In genomic region chr12:85174016-85174415, GRCm38 (mm10) we compare ENCODE assay signal across 13 mouse cellular contexts. TPM values are rescaled to one million over a fixed set of nuclear protein-coding genes. Genes with fewer than 3 reads are reported as not detected.
A peak's percentile ranks its signal among the peaks of the same experiment; 100 is the strongest.
DNase-seq lines count a peak whose midpoint lies in the region; ATAC-seq and TF ChIP-seq lines count a peak whose summit lies in the region.
"Had no signal": no experiment of that assay in that cellular context is flagged by ENCODE, and none has a peak within 500 bp of the region (broad histone marks: within the 10 kb centered on the region; RNA-seq: fewer than 3 reads in every experiment).

No protein-coding gene starts in this region.

- TF ChIP-seq POLR2A in lung, adult 2 months (IDR thresholded peaks at IDR 0.05; ENCODE audit: borderline replicate concordance, extremely low read depth, low read depth, low read length): no peak

- ATAC-seq in embryonic facial prominence, embryonic 14.5 days (ENCODE audit: low read depth): no peak
- no peak for ATAC-seq in limb, embryonic 13.5 days (ENCODE audit: low FRiP score, low read depth)

- 0 out of 2 replicates have a peak, but pooled peaks cover 17% of the 10 kb centered on the region for H3K36me3 ChIP-seq in heart, embryonic 10.5 days
- H3K36me3 ChIP-seq in embryonic facial prominence, embryonic 14.5 days (ENCODE audit: control insufficient read depth, insufficient read depth, low read length): no peaks in the 10 kb centered on the region
- H3K36me3 ChIP-seq in limb, embryonic 13.5 days: peaks cover 10% of the 10 kb centered on the region; the same call in 1 of the 2 replicates
- H3K36me3 ChIP-seq: heart, embryonic 15.5 days had no signal

- H3K4me1 ChIP-seq in heart, embryonic 10.5 days: peaks cover 79% of the 10 kb centered on the region
- peaks cover 6% of the 10 kb centered on the region; the same call in 1 of the 2 replicates for H3K4me1 ChIP-seq in lung, adult 2 months (ENCODE audit: control insufficient read depth, insufficient read depth, low read length)
- peaks cover 36% of the 10 kb centered on the region for H3K4me1 ChIP-seq in embryonic facial prominence, embryonic 14.5 days (ENCODE audit: control insufficient read depth, insufficient read depth, low read length)
- peaks cover 52% of the 10 kb centered on the region for H3K4me1 ChIP-seq in limb, embryonic 13.5 days

- H3K4me3 ChIP-seq in heart, embryonic 10.5 days: no peak overlapping the region
- no peak overlapping the region for H3K4me3 ChIP-seq in lung, adult 2 months (replicated peaks; ENCODE audit: extremely low read depth, low read depth, low read length)
- no peak overlapping the region for H3K4me3 ChIP-seq in embryonic facial prominence, embryonic 14.5 days (ENCODE audit: low read depth, low read length)
- peak overlapping the region; percentile 8; the same call in 1 of the 2 replicates for H3K4me3 ChIP-seq in limb, embryonic 13.5 days
- H3K4me3 ChIP-seq: erythroblast, embryonic 14.5 days; megakaryocyte, embryonic 14.5 days had no signal

- H3K27me3 ChIP-seq in heart, embryonic 10.5 days (ENCODE audit: insufficient read depth, poor library complexity, severe bottlenecking): peaks cover 36% of the 10 kb centered on the region
- H3K27me3 ChIP-seq in embryonic facial prominence, embryonic 14.5 days (replicated peaks; ENCODE audit: control insufficient read depth, insufficient read depth, low read length): no peaks in the 10 kb centered on the region
- peaks cover 13% of the 10 kb centered on the region; the same call in 1 of the 2 replicates for H3K27me3 ChIP-seq in limb, embryonic 13.5 days

- whole genome bisulfite sequencing in heart, embryonic 10.5 days: 69% methylated on average over 7 of the region's 7 CpGs
- 74% methylated on average over 7 of the region's 7 CpGs for WGBS in lung, adult 2 months
- 71% methylated on average over 7 of the region's 7 CpGs for WGBS in embryonic facial prominence, embryonic 14.5 days
- 63% methylated on average over 7 of the region's 7 CpGs for WGBS in limb, embryonic 13.5 days

- H3K9ac ChIP-seq in embryonic facial prominence, embryonic 14.5 days (ENCODE audit: low read depth, low read length): no peak overlapping the region
- peak overlapping the region; percentile 25; the same call in 1 of the 2 replicates for H3K9ac ChIP-seq in limb, embryonic 13.5 days
- H3K9ac ChIP-seq: heart, embryonic 15.5 days had no signal

- DNase-seq in heart, embryonic 10.5 days (ENCODE audit: low spot score): no peak
- DNase-seq in heart, adult 9 months (ENCODE audit: low spot score in 2 of 2): no peak
- peak; percentile 46 for DNase-seq in lung, postnatal 10 days
- no peak for DNase-seq in lung, adult 2 months
- DNase-seq in embryonic facial prominence, embryonic 14.5 days (ENCODE audit: low spot score): no peak
- DNase-seq in thymus, adult 18-20 months: no peak
- no peak for DNase-seq in spleen, postnatal 4 days (ENCODE audit: low spot score in 2 of 2)
- DNase-seq: cerebellum, postnatal 36 days had no signal

- TF ChIP-seq CTCF in lung, adult 2 months (IDR thresholded peaks at IDR 0.05; ENCODE audit: insufficient read depth, low read length): no peak

- no peaks in the 10 kb centered on the region for H3K9me3 ChIP-seq in heart, embryonic 10.5 days
- no peaks in the 10 kb centered on the region for H3K9me3 ChIP-seq in embryonic facial prominence, embryonic 14.5 days (ENCODE audit: control insufficient read depth, low read length)
- H3K9me3 ChIP-seq in limb, embryonic 13.5 days: no peaks in the 10 kb centered on the region
- H3K9me3 ChIP-seq: heart, embryonic 15.5 days; megakaryocyte, embryonic 14.5 days had no signal

- peak overlapping the region; percentile 47; the same call in 1 of the 2 replicates for H3K27ac ChIP-seq in heart, embryonic 10.5 days
- H3K27ac ChIP-seq in embryonic facial prominence, embryonic 14.5 days (replicated peaks; ENCODE audit: low read depth, low read length): no peak overlapping the region
- H3K27ac ChIP-seq in limb, embryonic 13.5 days: no peak overlapping the region
- H3K27ac ChIP-seq: heart, embryonic 15.5 days had no signal

- H3K4me2 ChIP-seq in embryonic facial prominence, embryonic 14.5 days (ENCODE audit: low read depth, low read length): peak overlapping the region; percentile 77; the same call in 1 of the 2 replicates
- H3K4me2 ChIP-seq in limb, embryonic 13.5 days (replicated peaks): peak overlapping the region; percentile 73
- H3K4me2 ChIP-seq: liver, embryonic 11.5 days had no signal

RNA-seq across cellular contexts. Expression of gene Pgf, which starts 3.6 kb away (rescaled TPM):
- polyA plus RNA-seq in heart, embryonic 10.5 days (2016; fragmentation: Nextera tagmentation; extraction: Ambion mirVana): 9.3 and 13.6 TPM in 2 replicates
- 3.0 and 3.6 TPM in 2 replicates for polyA plus RNA-seq in lung, adult 2 months (2012; rRNA removed)
- 18.0 and 20.2 TPM in 2 replicates for polyA plus RNA-seq in embryonic facial prominence, embryonic 14.5 days (2014; fragmentation: Nextera tagmentation; extraction: Ambion mirVana)
- polyA plus RNA-seq in limb, embryonic 13.5 days (2015; fragmentation: Nextera tagmentation; extraction: Ambion mirVana): 17.9 and 19.5 TPM in 2 replicates
- polyA plus RNA-seq: erythroblast, embryonic 14.5 days had no signal

RNA-seq across cellular contexts. Expression of gene Rps6kl1, which starts 23.0 kb away (rescaled TPM):
- polyA plus RNA-seq in heart, embryonic 10.5 days (2016; fragmentation: Nextera tagmentation; extraction: Ambion mirVana): 1.4 and 1.5 TPM in 2 replicates
- polyA plus RNA-seq in lung, adult 2 months (2012; rRNA removed): 1.1 and 1.4 TPM in 2 replicates
- polyA plus RNA-seq in embryonic facial prominence, embryonic 14.5 days (2014; fragmentation: Nextera tagmentation; extraction: Ambion mirVana): 1.5 and 1.8 TPM in 2 replicates
- polyA plus RNA-seq in limb, embryonic 13.5 days (2015; fragmentation: Nextera tagmentation; extraction: Ambion mirVana): 0.31 and 0.33 TPM in 2 replicates

RNA-seq across cellular contexts. Expression of gene Eif2b2, which starts 45.3 kb away (rescaled TPM):
- polyA plus RNA-seq in heart, embryonic 10.5 days (2016; fragmentation: Nextera tagmentation; extraction: Ambion mirVana): 71.5 and 91.3 TPM in 2 replicates
- polyA plus RNA-seq in lung, adult 2 months (2012; rRNA removed): 92.1 and 92.6 TPM in 2 replicates
- polyA plus RNA-seq in embryonic facial prominence, embryonic 14.5 days (2014; fragmentation: Nextera tagmentation; extraction: Ambion mirVana): 74.5 and 91.6 TPM in 2 replicates
- 78.3 and 79.9 TPM in 2 replicates for polyA plus RNA-seq in limb, embryonic 13.5 days (2015; fragmentation: Nextera tagmentation; extraction: Ambion mirVana)
